Mouse (Mus musculus) spleen, adult 2 months (tissue): ENCODE results near the gene Nek9.

ENCODE experiments used
- CTCF ChIP-seq: fragments of 200-500 bp; IDR thresholded peaks from 2 replicates; pipeline ENCODE4 v1.5.1; 2011; ENCODE audit warnings: mild to moderate bottlenecking, inconsistent platforms; ENCODE audit not compliant: insufficient read depth, insufficient read length, insufficient replicate concordance; ENCODE audit errors: extremely low read depth
- POLR2A ChIP-seq: fragments of 200-500 bp; IDR thresholded peaks from 2 replicates; pipeline ENCODE4 v1.6.1; 2011; ENCODE audit warnings: low read depth, low read length, inconsistent platforms

GRCm38 (mm10) chr12:85263190-85263589 lies 76.0 kb downstream of the Nek9 start:
- TF ChIP-seq CTCF (no peak), POLR2A (no peak)
